Mouse (Mus musculus) limb, embryonic 14.5 days (tissue): ENCODE measurements around the gene Cacna1g. TPM values are rescaled to one million over a fixed set of nuclear protein-coding genes. Genes with fewer than 3 reads are reported as not detected.

Experiments used
- ATAC-seq: fragments of 200-750 bp; cut with Nextera tagmentation; 2 replicates; pipeline ENCODE4 v1.8.0; 2017; ENCODE audit warnings: low read depth, moderate number of reproducible peaks, moderate TSS enrichment; ENCODE audit not compliant: low FRiP score
- DNase-seq: peaks from one replicate; pipeline ENCODE4 v3.0.0-alpha.2; 2015; ENCODE audit warnings: low spot score
- H3K27ac ChIP-seq: fragments of 300-500 bp; sonication (generic); replicated peaks from 2 replicates; pipeline ENCODE4 v1.5.1; 2014; ENCODE audit warnings: low read depth, mild to moderate bottlenecking, low read length, moderate library complexity, mixed read lengths
- H3K27me3 ChIP-seq: fragments of 300-500 bp; sonication (generic); 2 replicates; pipeline ENCODE4 v1.6.1; 2014; ENCODE audit warnings: low read length, mixed read lengths; ENCODE audit not compliant: control insufficient read depth, insufficient read depth
- H3K36me3 ChIP-seq: fragments of 300-500 bp; sonication (generic); 2 replicates; pipeline ENCODE4 v1.6.1; 2014; ENCODE audit warnings: mild to moderate bottlenecking, low read length, moderate library complexity, mixed read lengths; ENCODE audit not compliant: control insufficient read depth, insufficient read depth
- H3K4me1 ChIP-seq: fragments of 300-500 bp; sonication (generic); 2 replicates; pipeline ENCODE4 v1.6.1; 2014; ENCODE audit warnings: antibody characterized with exemption, low read length, mixed read lengths; ENCODE audit not compliant: control insufficient read depth, insufficient read depth
- H3K4me2 ChIP-seq: fragments of 300-500 bp; sonication (generic); replicated peaks from 2 replicates; pipeline ENCODE4 v1.6.1; 2014; ENCODE audit warnings: low read depth, mild to moderate bottlenecking, low read length, moderate library complexity; ENCODE audit not compliant: severe bottlenecking
- H3K4me3 ChIP-seq: fragments of 300-500 bp; sonication (generic); replicated peaks from 2 replicates; pipeline ENCODE4 v1.5.1; 2014; ENCODE audit warnings: low read length
- H3K9ac ChIP-seq: fragments of 300-500 bp; sonication (generic); 2 replicates; pipeline ENCODE4 v1.6.1; 2014; ENCODE audit warnings: mild to moderate bottlenecking, low read depth, low read length, moderate library complexity; ENCODE audit not compliant: severe bottlenecking
- H3K9me3 ChIP-seq: fragments of 300-500 bp; sonication (generic); 2 replicates; pipeline ENCODE4 v1.6.1; 2016; ENCODE audit warnings: low read length; ENCODE audit not compliant: control insufficient read depth
- POLR2A ChIP-seq: fragments of 200-500 bp; IDR thresholded peaks from 2 replicates; pipeline ENCODE4 v1.8.0; 2012; ENCODE audit warnings: inconsistent platforms, mild to moderate bottlenecking, moderate library complexity, borderline replicate concordance; ENCODE audit not compliant: insufficient read depth, insufficient read length; ENCODE audit errors: extremely low read depth
- WGBS: fragments of 180-500 bp; shearing (Covaris S2); extraction: QIAGEN DNeasy Blood & Tissue Kit; methylation state at CpG from one replicate; pipeline ENCODE4 v1.1.7; 2014; 5-methylcytosine and 5-hydroxymethylcytosine counted together
- polyA plus RNA-seq, 2 experiments: library from polyadenylated mRNA; depleted of rRNA in 1 of 2; stranded (reverse) in 1 of 2; unstranded in 1 of 2; fragments of >200 nt; fragmentation: Nextera tagmentation in 1 of 2; extraction: Ambion mirVana in 1 of 2; gene quantifications; 2 replicates each; pipeline versions ENCODE4 v1.2.1 to v1.2.3; 2012 to 2014

Gene Cacna1g
- polyA plus RNA-seq, 2 experiments, result 49.0 to 449 TPM

- 75% methylated on average over 7 of the region's 7 CpGs for WGBS
- H3K9me3 ChIP-seq, result no peaks in the 10 kb centered on the region
- no peak for TF ChIP-seq POLR2A
- no peak overlapping the region for H3K4me3 ChIP-seq
- H3K9ac ChIP-seq, result no peak overlapping the region
- no peak overlapping the region for H3K4me2 ChIP-seq
- H3K27ac ChIP-seq, result no peak overlapping the region
- peak; percentile 14 for DNase-seq
- no peaks in the 10 kb centered on the region for H3K36me3 ChIP-seq
- H3K4me1 ChIP-seq, result no peaks in the 10 kb centered on the region
- ATAC-seq, result no peak
- H3K27me3 ChIP-seq, result no peaks in the 10 kb centered on the region
Observed at GRCm38 (mm10) chr11:94363690-94364089, 110.3 kb downstream of the Cacna1g start.

- 92% methylated on average over 5 of the region's 5 CpGs for WGBS
- H3K27me3 ChIP-seq, result no peaks in the 10 kb centered on the region
- H3K4me1 ChIP-seq, result no peaks in the 10 kb centered on the region
- H3K4me3 ChIP-seq, result no peak overlapping the region
- no peak overlapping the region for H3K4me2 ChIP-seq
- ATAC-seq (no peak), DNase-seq (no peak)
- H3K36me3 ChIP-seq, result no peaks in the 10 kb centered on the region
- no peak overlapping the region for H3K27ac ChIP-seq
- H3K9me3 ChIP-seq, result no peaks in the 10 kb centered on the region
- TF ChIP-seq POLR2A, result no peak
- H3K9ac ChIP-seq, result no peak overlapping the region
Observed at GRCm38 (mm10) chr11:94362101-94362500, 111.9 kb downstream of the Cacna1g start.

- no peaks in the 10 kb centered on the region for H3K27me3 ChIP-seq
- no peak for DNase-seq
- no peak overlapping the region for H3K9ac ChIP-seq
- H3K36me3 ChIP-seq, result no peaks in the 10 kb centered on the region
- H3K9me3 ChIP-seq, result no peaks in the 10 kb centered on the region
- no peak overlapping the region for H3K4me2 ChIP-seq
- no peak overlapping the region for H3K4me3 ChIP-seq
- H3K27ac ChIP-seq, result no peak overlapping the region
- no peak for TF ChIP-seq POLR2A
- no peak for ATAC-seq
- WGBS, result 92% methylated on average over 14 of the region's 14 CpGs
- H3K4me1 ChIP-seq, result no peaks in the 10 kb centered on the region
Observed at GRCm38 (mm10) chr11:94361166-94361870, 112.7 kb downstream of the Cacna1g start.

- DNase-seq, result no peak
- TF ChIP-seq POLR2A, result no peak
- no peaks in the 10 kb centered on the region for H3K9me3 ChIP-seq
- 93% methylated on average over 12 of the region's 12 CpGs for WGBS
- no peak overlapping the region for H3K9ac ChIP-seq
- H3K4me2 ChIP-seq, result no peak overlapping the region
- no peak overlapping the region for H3K4me3 ChIP-seq
- no peaks in the 10 kb centered on the region for H3K4me1 ChIP-seq
- no peak overlapping the region for H3K27ac ChIP-seq
- no peaks in the 10 kb centered on the region for H3K36me3 ChIP-seq
- H3K27me3 ChIP-seq, result no peaks in the 10 kb centered on the region
- ATAC-seq, result no peak
Observed at GRCm38 (mm10) chr11:94359168-94359567, 114.8 kb downstream of the Cacna1g start.

Other genes starting within 250 kb of the Cacna1g start
- 19.9 and 25.1 TPM in 2 replicates for gene Wfikkn2, start 228.2 kb downstream of the Cacna1g start, polyA plus RNA-seq (2012; rRNA removed)
- 9.2 and 9.7 TPM in 2 replicates for gene Wfikkn2, start 228.2 kb downstream of the Cacna1g start, polyA plus RNA-seq (2014; fragmentation: Nextera tagmentation; extraction: Ambion mirVana)
- gene Gm21885, start 192.3 kb downstream of the Cacna1g start, polyA plus RNA-seq (2012; rRNA removed), result not detected in 2 replicates
- gene Gm21885, start 192.3 kb downstream of the Cacna1g start, polyA plus RNA-seq (2014; fragmentation: Nextera tagmentation; extraction: Ambion mirVana), result 0.44 and 0.84 TPM in 2 replicates
- 94.1 and 138 TPM in 2 replicates for gene Luc7l3, start 152.2 kb downstream of the Cacna1g start, polyA plus RNA-seq (2012; rRNA removed)
- gene Luc7l3, start 152.2 kb downstream of the Cacna1g start, polyA plus RNA-seq (2014; fragmentation: Nextera tagmentation; extraction: Ambion mirVana), result 96.9 and 104 TPM in 2 replicates
- gene Ankrd40, start 146.2 kb downstream of the Cacna1g start, polyA plus RNA-seq (2012; rRNA removed), result 72.7 and 74.4 TPM in 2 replicates
- 30.3 and 30.9 TPM in 2 replicates for gene Ankrd40, start 146.2 kb downstream of the Cacna1g start, polyA plus RNA-seq (2014; fragmentation: Nextera tagmentation; extraction: Ambion mirVana)
- gene Abcc3, start 81.2 kb downstream of the Cacna1g start, polyA plus RNA-seq (2012; rRNA removed), result 1.0 and 1.6 TPM in 2 replicates
- 1.3 and 1.5 TPM in 2 replicates for gene Abcc3, start 81.2 kb downstream of the Cacna1g start, polyA plus RNA-seq (2014; fragmentation: Nextera tagmentation; extraction: Ambion mirVana)
- gene Spata20, start 12.0 kb upstream of the Cacna1g start, polyA plus RNA-seq (2012; rRNA removed), result 0.16 and 0.29 TPM in 2 replicates
- 0.14 and 0.33 TPM in 2 replicates for gene Spata20, start 12.0 kb upstream of the Cacna1g start, polyA plus RNA-seq (2014; fragmentation: Nextera tagmentation; extraction: Ambion mirVana)
- gene Epn3, start 25.8 kb upstream of the Cacna1g start, polyA plus RNA-seq (2012; rRNA removed), result 3.0 and 3.6 TPM in 2 replicates
- 3.5 and 4.3 TPM in 2 replicates for gene Epn3, start 25.8 kb upstream of the Cacna1g start, polyA plus RNA-seq (2014; fragmentation: Nextera tagmentation; extraction: Ambion mirVana)
- 2.5 and 2.6 TPM in 2 replicates for gene Mycbpap, start 47.5 kb upstream of the Cacna1g start, polyA plus RNA-seq (2012; rRNA removed)
- gene Mycbpap, start 47.5 kb upstream of the Cacna1g start, polyA plus RNA-seq (2014; fragmentation: Nextera tagmentation; extraction: Ambion mirVana), result 1.2 and 1.5 TPM in 2 replicates
- 11.5 and 12.9 TPM in 2 replicates for gene Rsad1, start 75.1 kb upstream of the Cacna1g start, polyA plus RNA-seq (2012; rRNA removed)
- gene Rsad1, start 75.1 kb upstream of the Cacna1g start, polyA plus RNA-seq (2014; fragmentation: Nextera tagmentation; extraction: Ambion mirVana), result 2.2 and 3.9 TPM in 2 replicates
- 29.5 and 47.5 TPM in 2 replicates for gene Chad, start 90.8 kb upstream of the Cacna1g start, polyA plus RNA-seq (2012; rRNA removed)
- 17.0 and 18.2 TPM in 2 replicates for gene Chad, start 90.8 kb upstream of the Cacna1g start, polyA plus RNA-seq (2014; fragmentation: Nextera tagmentation; extraction: Ambion mirVana)
- 36.3 and 43.2 TPM in 2 replicates for gene Acsf2, start 127.7 kb upstream of the Cacna1g start, polyA plus RNA-seq (2012; rRNA removed)
- 9.5 and 10.7 TPM in 2 replicates for gene Acsf2, start 127.7 kb upstream of the Cacna1g start, polyA plus RNA-seq (2014; fragmentation: Nextera tagmentation; extraction: Ambion mirVana)
- gene Lrrc59, start 155.6 kb upstream of the Cacna1g start, polyA plus RNA-seq (2012; rRNA removed), result 149 TPM in 2 replicates
- gene Lrrc59, start 155.6 kb upstream of the Cacna1g start, polyA plus RNA-seq (2014; fragmentation: Nextera tagmentation; extraction: Ambion mirVana), result 197 and 200 TPM in 2 replicates
- gene Mrpl27, start 179.6 kb upstream of the Cacna1g start, polyA plus RNA-seq (2012; rRNA removed), result 79.4 and 113 TPM in 2 replicates
- 113 and 126 TPM in 2 replicates for gene Mrpl27, start 179.6 kb upstream of the Cacna1g start, polyA plus RNA-seq (2014; fragmentation: Nextera tagmentation; extraction: Ambion mirVana)
- 18.9 and 19.5 TPM in 2 replicates for gene Eme1, start 179.8 kb upstream of the Cacna1g start, polyA plus RNA-seq (2012; rRNA removed)
- 16.5 and 19.4 TPM in 2 replicates for gene Eme1, start 179.8 kb upstream of the Cacna1g start, polyA plus RNA-seq (2014; fragmentation: Nextera tagmentation; extraction: Ambion mirVana)
- 40.0 and 52.7 TPM in 2 replicates for gene Xylt2, start 203.3 kb upstream of the Cacna1g start, polyA plus RNA-seq (2012; rRNA removed)
- gene Xylt2, start 203.3 kb upstream of the Cacna1g start, polyA plus RNA-seq (2014; fragmentation: Nextera tagmentation; extraction: Ambion mirVana), result 27.4 and 28.6 TPM in 2 replicates
- 0.06 and 0.14 TPM in 2 replicates for gene Gm11541, start 230.3 kb upstream of the Cacna1g start, polyA plus RNA-seq (2012; rRNA removed)
- gene Gm11541, start 230.3 kb upstream of the Cacna1g start, polyA plus RNA-seq (2014; fragmentation: Nextera tagmentation; extraction: Ambion mirVana), result 0.19 and 0.22 TPM in 2 replicates